Mouse (Mus musculus): ENCODE results near the gene Ltb4r2.

Ltb4r2 gene

GRCm38 (mm10) chr14:55727889-55728685 is 33.1 kb upstream of the Ltb4r2 start:
- no peak for TF ChIP-seq GATA4 (IDR thresholded peaks at IDR 0.05; ENCODE audit: insufficient replicate concordance, low read length)

GRCm38 (mm10) chr14:55730116-55730515 is 31.1 kb upstream of the Ltb4r2 start:
- TF ChIP-seq GATA4 (IDR thresholded peaks at IDR 0.05; ENCODE audit: insufficient replicate concordance, low read length), result no peak

- no peak for TF ChIP-seq GATA4 (IDR thresholded peaks at IDR 0.05; ENCODE audit: insufficient replicate concordance, low read length)
These were observed 30.6 kb upstream of the Ltb4r2 start for GRCm38 (mm10) chr14:55730531-55731032.

- no peak for TF ChIP-seq GATA4 (IDR thresholded peaks at IDR 0.05; ENCODE audit: insufficient replicate concordance, low read length)
These were observed 27.3 kb upstream of the Ltb4r2 start for GRCm38 (mm10) chr14:55733889-55734288.

GRCm38 (mm10) chr14:55734869-55735268 is 26.4 kb upstream of the Ltb4r2 start:
- no peak for TF ChIP-seq GATA4 (IDR thresholded peaks at IDR 0.05; ENCODE audit: insufficient replicate concordance, low read length)

- no peak for TF ChIP-seq GATA4 (IDR thresholded peaks at IDR 0.05; ENCODE audit: insufficient replicate concordance, low read length)
These were observed 25.9 kb upstream of the Ltb4r2 start for GRCm38 (mm10) chr14:55735334-55735733.

GRCm38 (mm10) chr14:55735758-55736157 is 25.5 kb upstream of the Ltb4r2 start:
- no peak for TF ChIP-seq GATA4 (IDR thresholded peaks at IDR 0.05; ENCODE audit: insufficient replicate concordance, low read length)

GRCm38 (mm10) chr14:55737086-55737687 is 24.0 kb upstream of the Ltb4r2 start:
- TF ChIP-seq GATA4 (IDR thresholded peaks at IDR 0.05; ENCODE audit: insufficient replicate concordance, low read length), result no peak

GRCm38 (mm10) chr14:55743711-55744110 is 17.5 kb upstream of the Ltb4r2 start:
- no peak for TF ChIP-seq GATA4 (IDR thresholded peaks at IDR 0.05; ENCODE audit: insufficient replicate concordance, low read length)

GRCm38 (mm10) chr14:55745180-55745860 is 15.9 kb upstream of the Ltb4r2 start, which contains the start of the genes Dhrs1 and Nop9:
Dhrs1 (minus strand) TSS chr14:55745690.
Nop9 (plus strand) TSS chr14:55745693.
- TF ChIP-seq GATA4 (IDR thresholded peaks at IDR 0.05; ENCODE audit: insufficient replicate concordance, low read length), result peak; percentile 73; the same call in 1 of the 2 replicates

GRCm38 (mm10) chr14:55745861-55746237 is 15.4 kb upstream of the Ltb4r2 start:
- TF ChIP-seq GATA4 (IDR thresholded peaks at IDR 0.05; ENCODE audit: insufficient replicate concordance, low read length), result no peak

GRCm38 (mm10) chr14:55747051-55747847 is 14.0 kb upstream of the Ltb4r2 start:
- no peak for TF ChIP-seq GATA4 (IDR thresholded peaks at IDR 0.05; ENCODE audit: insufficient replicate concordance, low read length)

- no peak for TF ChIP-seq GATA4 (IDR thresholded peaks at IDR 0.05; ENCODE audit: insufficient replicate concordance, low read length)
These were observed 3.7 kb upstream of the Ltb4r2 start for GRCm38 (mm10) chr14:55757566-55757965.

- no peak for TF ChIP-seq GATA4 (IDR thresholded peaks at IDR 0.05; ENCODE audit: insufficient replicate concordance, low read length)
These were observed 2.9 kb upstream of the Ltb4r2 start, which contains the start of gene Cideb for GRCm38 (mm10) chr14:55758363-55758784. Cideb (minus strand) TSS chr14:55758458.
